Mouse (Mus musculus): ENCODE measurements around the gene Cyb5r4.
"Not testable (repeated sequence)": the region's sequence is repeated elsewhere in the genome, so short reads cannot be mapped to it uniquely, and the experiment has no call there.

Gene Cyb5r4

DNA sequence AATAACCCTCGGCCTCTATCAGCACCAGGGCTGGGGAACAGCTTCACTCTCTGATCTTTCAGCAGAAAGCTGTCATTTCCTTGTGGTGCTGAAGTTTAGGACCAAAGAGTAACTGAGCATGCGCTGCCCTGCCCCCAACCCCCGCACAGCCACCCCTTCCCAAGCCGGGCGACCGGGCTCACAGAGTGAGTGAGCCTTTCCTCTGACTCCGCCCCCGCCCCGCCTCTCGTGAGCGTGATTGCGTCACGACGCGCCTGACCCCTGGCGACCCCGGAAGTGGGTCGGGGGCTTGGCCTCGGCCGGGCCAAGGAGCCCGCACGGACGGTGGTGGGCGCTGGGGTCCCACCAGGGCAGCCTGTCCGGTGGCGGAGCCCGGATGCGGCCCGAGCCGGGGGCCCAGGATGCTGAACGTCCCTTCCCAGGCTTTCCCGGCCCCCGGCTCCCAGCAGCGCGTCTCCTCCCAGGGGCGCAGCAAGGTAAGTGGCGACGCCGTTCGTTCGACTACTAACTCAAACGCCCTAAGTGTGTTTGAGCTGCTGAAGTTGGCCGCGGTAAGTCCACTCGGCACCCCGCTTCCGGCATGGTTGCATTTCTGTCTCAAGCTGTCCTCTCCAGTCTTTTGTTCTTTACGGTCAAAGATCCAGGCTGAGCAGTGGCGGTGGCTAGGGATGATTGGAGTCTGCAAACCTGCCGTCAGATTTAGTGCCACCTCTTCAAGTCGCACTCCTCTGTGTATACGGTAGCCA, at the start of gene Cyb5r4:
Gene Cyb5r4 (plus strand): TSS at position 237 of the 746 bp plus-strand sequence.
- peak; percentile 97 for DNase-seq (ENCODE audit: low read depth)

DNA sequence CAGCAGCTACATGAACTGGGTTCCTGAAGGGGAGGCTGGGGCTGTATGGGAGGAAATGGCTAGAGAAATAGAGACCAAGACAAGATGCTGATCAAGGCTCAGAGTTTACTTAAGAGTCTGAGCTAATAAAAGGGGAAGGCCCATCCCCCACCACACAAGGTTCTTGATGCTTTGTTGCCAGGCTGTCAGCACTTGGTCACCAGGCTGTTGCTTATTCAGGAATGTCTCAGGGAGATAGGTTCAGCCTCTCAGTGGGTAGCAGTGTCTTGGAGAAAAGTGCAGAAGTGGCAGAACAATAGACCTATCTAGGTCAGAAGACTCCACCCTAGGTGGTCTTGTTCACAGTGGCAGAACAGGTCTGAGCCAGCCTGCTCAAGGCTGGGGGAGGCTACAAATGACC, 49.3 kb upstream of the Cyb5r4 start:
- DNase-seq (ENCODE audit: low read depth), result not testable (repeated sequence)

DNA sequence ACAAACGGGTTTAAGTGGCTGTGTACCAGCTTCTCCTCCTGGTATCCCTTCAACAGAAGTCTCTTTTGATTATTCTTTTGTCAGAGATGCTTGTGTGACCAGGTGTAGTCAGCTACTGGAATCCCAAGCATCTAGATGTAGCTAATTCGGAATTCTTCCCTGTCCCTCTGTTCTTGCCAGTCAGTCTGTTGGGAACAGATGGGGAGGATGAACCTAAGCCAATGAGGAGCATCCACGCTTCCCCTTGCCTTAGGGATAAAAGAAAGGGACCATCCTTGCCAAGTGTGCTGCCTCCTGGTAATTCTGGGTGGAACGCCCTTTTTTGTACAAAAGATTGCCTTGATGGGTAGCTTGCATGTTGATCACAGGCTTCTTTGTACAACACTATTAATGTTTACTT, 48.3 kb upstream of the Cyb5r4 start:
- DNase-seq (ENCODE audit: low read depth), result no peak

DNA sequence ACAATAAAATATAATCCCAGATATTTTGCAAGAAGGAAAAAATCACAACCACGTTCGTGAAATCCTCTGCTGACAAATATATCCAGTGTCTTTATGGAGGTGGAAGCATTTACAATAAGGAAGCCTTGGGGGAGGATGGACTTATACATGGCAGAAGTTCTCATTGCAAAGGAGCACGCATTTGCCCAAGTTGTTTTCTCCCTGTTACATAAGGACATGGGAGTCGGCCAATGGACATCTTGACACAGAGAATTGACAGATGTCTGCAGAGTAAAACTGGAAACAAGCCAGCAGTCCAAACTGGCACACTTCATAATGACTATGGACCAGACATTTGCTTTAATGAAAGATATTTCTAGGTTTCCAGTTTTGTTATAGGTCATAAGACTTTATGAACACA, 44.9 kb upstream of the Cyb5r4 start:
- DNase-seq (ENCODE audit: low read depth), result no peak

DNA sequence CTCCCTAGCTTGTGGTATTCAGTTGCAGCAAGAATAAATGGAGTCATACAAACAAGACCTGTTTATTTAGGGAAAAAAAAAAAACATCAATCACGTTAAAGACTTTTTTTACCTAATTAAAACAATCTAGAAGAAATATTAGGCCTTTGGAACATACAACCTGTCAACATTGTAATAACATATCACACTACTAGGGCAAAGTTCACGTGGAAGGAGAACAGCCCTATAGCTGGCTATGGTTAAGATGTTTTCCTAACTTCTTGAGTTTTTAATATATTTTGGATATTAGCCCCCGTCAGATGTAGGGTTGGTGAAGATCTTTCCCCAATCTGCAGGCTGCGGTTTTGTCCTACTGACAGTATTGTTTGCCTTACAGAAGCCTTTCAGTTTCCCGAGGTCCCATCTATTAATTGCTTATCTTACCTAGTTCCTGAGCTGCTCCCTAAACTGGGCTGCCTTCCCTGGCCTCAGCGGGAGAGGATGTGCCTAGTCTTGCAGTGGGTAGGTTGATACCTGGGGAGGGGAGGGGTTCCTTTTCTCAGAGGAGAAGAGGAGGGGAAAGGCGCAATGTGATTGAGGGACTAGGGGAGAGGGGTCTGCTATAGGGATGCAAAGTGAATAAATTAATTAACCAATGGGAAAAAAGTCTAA, 43.4 kb upstream of the Cyb5r4 start:
- DNase-seq (ENCODE audit: low read depth), result no peak

DNA sequence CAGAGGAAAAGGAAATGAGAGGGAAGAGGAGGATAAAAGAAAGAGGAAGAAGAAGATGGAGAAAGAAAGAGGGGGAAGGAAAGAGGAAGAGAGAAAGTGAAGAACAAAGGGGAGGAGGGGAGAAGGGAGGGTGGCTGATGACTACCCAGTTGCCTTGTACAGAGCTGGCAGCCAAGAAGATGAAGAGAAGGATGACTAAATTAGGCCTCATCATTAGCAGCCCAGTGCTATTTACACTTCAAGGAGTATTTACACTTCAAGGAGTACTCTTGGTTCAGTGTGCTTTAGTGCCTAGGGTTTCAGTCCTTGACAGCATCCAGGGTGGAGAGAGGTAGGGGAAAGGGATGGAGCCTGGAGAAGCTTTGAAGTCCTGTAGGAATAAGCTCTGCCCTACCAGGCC, 41.8 kb upstream of the Cyb5r4 start:
- no peak for DNase-seq (ENCODE audit: low read depth)

DNA sequence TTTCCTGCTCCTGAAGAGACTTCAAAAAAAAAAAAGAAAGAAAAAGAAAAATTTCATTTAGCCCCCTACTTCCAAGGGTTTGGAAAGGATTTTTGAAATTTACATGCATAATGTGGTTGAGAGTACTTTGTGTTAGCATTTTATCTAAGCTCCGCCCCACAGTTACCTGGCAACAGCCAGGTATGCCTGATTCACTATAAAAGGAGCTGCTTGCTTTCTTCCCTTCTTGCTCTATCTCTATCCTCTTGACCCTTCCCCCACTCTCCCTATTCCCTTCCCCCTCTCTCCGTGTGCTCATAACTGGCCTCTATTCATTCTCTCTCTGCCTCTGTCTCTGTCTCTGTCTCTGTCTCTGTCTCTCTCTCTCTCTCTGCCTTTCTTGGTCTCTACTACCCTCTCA, 40.9 kb upstream of the Cyb5r4 start:
- DNase-seq (ENCODE audit: low read depth), result no peak

DNA sequence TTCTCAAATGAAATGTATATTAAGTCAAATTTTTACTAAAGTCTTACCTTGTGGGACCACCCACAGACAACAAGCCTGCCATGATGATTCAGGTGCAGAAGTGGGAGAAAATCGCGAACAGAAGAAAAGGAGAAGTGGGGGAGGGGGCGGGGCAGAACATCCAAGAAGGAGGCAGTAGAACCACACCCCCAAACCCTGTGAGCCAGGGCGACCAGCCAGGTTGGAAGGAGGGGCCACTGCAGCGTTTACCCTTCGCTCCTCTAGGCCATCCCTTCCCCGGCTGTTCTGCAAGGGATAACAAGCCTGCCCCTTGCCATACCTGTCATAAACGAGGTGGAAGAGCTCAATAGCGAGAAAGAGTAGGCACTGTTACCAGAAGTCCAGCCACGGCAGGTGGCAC, 40.3 kb upstream of the Cyb5r4 start:
- DNase-seq (ENCODE audit: low read depth), result no peak

DNA sequence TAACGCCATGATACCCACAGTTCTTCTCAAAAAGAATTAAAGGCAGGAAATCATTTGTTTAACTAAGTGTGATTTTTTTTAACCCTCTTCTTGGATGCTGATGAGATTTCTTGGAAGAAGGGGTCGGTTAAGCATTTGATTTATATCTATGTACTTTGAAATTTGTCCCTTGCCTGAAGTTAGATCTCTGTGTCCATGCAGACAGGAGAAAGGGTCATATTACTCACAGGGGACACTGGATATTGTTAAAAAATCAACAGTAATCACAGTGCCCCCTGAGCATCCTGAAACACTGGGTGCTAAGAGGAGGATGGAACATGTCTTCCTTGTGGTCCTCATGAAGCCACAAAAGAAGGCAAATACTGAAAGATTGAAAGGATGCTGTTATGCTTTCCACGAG, 37.2 kb upstream of the Cyb5r4 start:
- no peak for DNase-seq (ENCODE audit: low read depth)

DNA sequence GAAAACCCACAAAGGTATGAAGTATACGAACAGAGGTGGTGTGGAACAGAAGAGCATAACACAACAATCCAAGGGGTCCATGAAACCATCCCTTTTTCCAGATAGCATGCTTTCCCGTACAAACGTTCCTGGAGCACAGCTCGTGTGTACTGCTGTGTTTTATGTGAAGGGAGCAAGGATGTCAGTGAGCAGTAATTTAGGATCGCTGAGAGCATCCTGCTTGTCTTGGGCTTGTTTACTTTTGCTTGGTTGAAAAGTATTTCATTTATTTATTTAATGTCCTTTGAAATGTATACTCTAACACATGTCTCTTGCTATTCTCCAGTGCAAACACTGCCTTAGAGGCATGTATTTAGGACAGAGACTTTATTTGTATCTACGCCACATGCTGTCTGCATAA, 36.7 kb upstream of the Cyb5r4 start:
- DNase-seq (ENCODE audit: low read depth), result no peak

DNA sequence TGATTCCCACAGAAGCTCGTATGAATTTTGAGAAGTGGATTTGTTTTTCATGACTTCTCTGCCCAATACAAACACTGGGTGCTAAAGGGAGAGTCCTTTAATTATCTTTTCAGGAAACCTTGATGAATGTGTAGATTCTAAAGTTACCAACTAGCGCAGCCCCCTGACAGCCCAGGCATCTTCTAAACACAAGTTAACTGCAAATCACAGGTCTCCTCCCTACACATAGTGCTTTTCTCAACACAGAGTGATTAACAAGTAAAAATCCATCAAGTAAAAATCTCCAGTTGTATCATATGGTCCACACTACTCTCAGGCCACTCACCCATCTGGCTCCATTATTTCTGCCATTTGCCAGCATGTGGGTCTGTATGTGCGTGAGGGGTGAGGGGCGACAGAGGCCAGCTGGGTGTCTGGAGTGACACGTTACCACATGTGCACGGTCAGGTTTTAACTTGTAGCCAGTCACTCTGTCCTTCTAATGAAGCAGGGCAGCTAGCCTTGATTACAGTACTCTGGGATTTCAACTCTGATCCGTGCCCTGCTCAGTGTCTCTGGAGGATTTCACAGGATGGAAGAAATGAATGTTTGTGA, 35.0 kb upstream of the Cyb5r4 start:
- no peak for DNase-seq (ENCODE audit: low read depth)

DNA sequence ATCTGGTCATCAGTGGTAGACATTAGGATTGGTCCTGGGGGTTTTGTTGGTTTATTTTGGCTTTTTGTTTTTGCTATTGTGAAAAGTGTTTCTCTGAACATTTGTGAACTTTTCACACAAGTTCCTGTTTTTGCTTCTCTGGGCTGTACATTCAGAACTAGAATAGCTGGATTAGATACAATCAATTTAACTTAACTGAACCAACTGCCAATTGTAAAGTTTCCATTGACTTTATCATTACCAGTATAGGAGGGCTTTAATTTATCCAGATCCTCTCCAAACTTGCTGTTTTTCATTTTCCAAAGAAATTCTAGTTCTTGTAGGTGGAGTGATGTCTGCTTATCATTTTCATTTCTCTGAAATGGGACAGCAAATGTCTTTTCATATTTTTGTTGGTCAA, 32.0 kb upstream of the Cyb5r4 start:
- no peak for DNase-seq (ENCODE audit: low read depth)

DNA sequence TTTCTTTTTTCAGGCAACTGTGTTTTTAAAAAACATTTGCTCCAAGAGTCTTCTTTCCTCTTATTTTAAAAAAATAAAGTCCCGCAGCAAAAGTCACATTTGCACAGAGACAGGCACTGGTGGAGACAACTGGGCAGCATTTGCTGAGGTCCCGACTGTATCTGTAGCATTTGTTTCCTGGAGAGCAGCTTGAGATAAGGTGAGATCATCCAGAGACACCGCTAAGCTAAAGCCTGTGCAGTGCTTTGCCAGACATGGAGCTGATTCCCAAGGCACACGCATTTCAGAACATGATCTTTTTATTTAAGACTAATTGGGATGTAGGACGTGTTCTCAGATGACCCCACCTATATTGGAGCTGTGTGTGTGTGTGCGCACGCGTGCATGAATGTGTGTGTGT, 30.1 kb upstream of the Cyb5r4 start:
- no peak for DNase-seq (ENCODE audit: low read depth)

DNA sequence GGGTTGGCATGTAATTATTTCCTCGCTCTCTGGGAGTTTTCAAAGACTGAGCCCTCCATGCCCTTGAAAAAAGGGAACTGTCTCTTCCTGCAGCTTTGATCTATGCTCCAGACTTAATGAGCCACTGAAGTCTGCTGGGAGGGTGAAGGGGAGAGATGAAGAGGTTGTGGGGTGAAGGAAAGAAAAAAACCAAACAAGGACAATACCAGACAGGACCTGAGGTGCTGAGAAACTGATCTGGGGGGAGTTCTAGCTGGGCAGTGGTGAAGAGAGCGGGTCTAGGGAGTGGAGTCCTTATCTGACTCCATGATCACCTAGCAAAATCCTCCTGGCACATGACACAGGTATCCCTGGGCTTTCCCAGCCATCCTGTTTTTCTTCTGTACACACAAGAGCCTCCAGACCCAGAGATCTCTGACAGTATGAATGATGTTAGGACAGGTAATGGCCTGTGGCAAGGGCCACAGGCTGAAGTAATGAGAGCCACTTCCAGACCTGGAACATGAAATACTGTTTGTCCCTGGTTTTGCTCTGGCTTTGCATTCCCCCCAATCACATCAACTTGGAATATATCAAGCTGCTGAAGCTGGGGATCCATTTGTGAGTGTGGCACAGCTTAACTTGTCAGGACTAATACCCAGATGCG, 24.6 kb upstream of the Cyb5r4 start:
- no peak for DNase-seq (ENCODE audit: low read depth)

DNA sequence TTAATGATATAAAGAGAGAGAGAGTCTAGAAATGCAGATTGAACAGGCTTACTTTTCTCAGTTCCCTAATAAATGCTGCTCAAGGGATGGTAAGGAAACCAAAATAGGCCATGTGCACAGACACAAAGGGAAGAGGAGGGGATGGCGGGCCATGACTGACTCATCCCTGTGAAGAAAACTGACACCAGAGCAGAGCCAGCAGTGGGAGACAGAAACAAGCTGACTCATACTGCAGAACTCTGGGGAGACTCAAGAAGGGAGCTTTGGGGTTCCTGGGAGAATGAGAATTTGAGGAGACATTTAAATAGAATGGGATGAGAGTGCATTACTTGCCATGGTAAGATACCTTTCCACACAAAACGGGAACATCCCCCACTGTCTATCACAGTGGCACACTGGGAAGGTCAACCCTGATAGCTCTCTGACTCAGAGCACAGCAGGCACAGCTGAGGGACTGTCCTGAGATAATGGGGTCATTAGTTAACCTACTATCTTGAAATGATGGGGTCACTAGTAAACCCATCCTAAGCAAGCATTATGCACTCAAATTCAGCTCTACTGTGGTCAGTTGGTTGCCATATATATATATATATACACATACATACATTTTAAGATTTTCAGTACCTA, 21.7 kb upstream of the Cyb5r4 start:
- DNase-seq (ENCODE audit: low read depth), result peak; percentile 70

DNA sequence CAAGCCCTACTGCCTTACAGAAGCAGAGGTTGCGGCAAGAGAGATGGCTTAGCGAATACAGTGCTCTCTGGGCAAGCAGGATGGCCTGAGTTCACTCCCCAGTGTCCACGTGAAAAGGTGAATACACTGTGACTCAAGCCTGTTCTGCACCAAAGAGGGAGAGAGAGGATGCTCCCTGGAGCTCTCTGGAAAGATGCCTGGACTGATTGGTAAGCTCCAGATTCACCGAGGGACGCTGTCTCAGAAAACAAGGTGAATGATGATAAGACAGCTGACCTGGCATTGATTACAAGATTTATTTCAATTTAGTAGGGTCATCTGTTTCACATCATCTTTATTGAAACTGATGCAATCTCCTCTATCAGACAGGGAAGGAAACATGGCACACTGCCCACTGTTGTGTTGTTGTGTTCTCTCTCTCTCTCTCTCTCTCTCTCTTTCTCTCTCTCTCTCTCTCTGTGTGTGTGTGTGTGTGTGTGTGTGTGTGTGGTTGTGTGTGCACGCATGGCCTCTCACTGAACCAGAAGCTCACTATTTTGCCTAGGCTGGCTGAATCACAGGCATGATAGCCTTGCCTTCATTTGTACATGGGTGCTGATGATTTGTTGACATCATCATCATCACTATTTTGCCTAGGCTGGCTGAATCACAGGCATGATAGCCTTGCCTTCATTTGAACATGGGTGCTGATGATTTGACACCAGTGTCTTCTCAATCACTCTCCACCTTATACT, 16.9 kb upstream of the Cyb5r4 start:
- peak; percentile 36 for DNase-seq (ENCODE audit: low read depth)

DNA sequence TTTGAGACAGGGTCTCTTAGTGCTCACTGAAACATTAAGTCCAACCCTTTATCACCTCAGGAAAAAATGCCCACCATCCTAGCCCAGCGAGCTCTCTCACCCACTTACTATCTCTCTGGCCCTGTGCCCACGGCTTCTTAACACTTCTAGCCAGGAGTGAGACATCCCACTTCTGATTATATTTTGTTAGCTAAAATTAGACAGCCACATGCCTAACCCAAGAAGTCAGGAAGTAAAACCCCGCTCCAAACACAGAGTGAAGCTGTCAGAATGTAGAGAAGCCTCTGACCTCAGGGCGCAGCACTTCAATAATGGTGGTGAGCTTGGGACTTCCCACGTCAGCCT, 16.4 kb upstream of the Cyb5r4 start:
- no peak for DNase-seq (ENCODE audit: low read depth)

DNA sequence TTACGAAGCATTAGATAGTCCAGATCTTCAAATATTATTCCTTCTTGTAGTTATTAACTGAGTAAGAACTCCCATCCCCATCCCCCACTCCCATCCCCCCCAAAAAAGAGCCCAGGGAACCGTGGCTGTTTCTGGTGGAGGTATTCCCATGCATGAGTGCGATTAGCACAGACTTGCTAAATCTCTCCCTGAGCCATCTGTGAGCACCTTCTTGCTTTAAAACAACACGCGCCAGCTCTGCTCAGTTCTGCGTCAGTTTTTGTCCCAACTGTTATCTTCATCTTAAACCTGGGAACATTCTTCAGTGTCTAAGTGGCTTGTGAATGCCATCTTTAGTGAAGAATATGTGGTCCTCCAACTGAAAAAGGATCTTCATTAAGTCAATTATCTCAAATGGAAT, 13.3 kb upstream of the Cyb5r4 start:
- no peak for DNase-seq (ENCODE audit: low read depth)

DNA sequence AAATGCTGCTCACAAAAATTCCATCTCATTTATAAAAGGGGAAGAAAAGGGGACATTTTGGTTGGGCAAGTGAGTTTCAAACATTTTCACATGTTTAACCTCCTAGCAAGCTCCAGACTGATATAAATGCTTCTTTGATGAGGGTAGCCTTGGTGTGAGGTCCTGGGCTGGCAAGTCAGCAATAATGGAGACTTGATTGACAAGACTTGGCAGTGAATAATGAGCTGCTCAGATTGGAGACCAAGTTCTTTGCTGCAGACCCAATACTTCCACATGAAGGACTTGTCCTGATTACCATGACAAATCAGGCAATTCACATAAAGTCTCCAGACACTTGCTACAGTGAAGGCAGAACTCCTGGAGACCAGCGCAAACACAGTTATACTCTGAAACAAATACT, 12.9 kb upstream of the Cyb5r4 start:
- no peak for DNase-seq (ENCODE audit: low read depth)

DNA sequence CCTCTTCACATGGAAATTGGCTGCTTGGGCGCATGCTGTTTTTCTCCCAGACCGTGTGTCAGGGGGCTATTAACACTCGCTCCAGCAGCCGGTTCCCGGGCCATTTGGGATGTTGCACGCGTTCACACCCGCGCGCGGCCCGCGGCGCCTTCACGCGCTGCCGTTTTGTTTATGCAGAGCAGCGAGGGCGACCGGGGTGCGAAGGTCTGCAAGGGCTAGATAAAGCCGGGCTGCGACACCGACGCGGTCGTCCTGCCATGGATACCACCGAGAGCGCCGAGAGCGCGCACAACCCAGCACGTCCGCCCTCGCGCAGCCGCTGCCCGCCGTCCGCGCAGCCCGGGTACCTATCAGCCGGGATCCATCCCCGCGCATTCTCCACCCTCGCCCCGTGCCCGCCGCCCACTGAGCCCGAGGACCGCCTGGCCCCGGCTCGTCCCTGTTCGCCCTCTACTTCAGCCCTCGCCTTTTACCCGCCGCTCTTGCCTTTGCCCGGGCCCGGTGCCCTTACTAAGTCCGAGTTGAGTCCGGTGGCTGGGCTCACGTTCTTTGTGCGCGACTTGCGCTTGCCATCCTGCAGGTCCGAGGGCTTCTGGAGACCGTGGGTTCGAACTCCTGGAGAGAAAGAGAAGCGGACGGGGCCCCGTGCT, 6.4 kb upstream of the Cyb5r4 start, which contains the start of gene Ripply2:
Gene Ripply2 (plus strand): TSS at position 250 of the 650 bp plus-strand sequence.
- no peak for DNase-seq (ENCODE audit: low read depth)

DNA sequence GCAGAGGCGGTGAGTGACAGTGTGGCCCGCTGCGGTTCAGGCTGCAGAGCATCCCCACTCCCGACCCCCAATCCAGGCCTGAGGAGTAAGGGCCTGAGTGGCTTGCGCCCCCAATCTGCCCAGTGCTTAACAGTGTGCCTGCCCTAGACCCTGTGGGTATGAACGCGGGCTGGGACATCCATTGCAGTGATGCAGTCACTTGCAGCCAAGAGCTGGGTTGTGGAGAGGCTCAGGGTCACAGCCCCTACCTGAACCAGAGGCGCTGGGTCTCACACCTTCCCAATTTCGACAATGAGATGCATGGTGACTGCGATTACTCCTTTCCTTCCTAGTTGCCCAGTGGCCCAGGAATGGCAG, 5.9 kb upstream of the Cyb5r4 start:
- no peak for DNase-seq (ENCODE audit: low read depth)

DNA sequence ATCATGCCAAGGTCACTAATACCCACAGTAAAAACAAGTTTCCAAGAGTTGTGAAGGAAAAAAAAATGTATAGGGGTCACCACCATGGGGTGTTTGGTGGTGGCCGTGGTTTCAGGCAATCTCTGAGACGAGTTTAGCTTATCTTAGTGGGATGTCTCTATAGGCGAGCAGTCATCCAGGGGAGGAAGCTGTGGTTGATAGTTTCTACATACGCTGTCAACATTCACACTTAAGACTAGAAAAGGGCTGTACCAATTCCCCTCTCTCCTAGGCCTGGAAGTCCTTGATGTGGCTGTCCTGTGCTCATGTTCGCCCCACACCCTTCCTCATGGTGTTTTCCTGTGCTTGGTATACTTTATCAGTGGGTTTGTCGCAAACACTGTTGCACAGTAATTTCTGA, 4.0 kb downstream of the Cyb5r4 start:
- no peak for DNase-seq (ENCODE audit: low read depth)
